Mouse (Mus musculus) kidney, adult 9 months (tissue): Measurements from ENCODE around the gene Perm1.

Experiments
- DNase-seq: peaks from one replicate; pipeline ENCODE4 v3.0.0; 2022

Gene Perm1

DNA sequence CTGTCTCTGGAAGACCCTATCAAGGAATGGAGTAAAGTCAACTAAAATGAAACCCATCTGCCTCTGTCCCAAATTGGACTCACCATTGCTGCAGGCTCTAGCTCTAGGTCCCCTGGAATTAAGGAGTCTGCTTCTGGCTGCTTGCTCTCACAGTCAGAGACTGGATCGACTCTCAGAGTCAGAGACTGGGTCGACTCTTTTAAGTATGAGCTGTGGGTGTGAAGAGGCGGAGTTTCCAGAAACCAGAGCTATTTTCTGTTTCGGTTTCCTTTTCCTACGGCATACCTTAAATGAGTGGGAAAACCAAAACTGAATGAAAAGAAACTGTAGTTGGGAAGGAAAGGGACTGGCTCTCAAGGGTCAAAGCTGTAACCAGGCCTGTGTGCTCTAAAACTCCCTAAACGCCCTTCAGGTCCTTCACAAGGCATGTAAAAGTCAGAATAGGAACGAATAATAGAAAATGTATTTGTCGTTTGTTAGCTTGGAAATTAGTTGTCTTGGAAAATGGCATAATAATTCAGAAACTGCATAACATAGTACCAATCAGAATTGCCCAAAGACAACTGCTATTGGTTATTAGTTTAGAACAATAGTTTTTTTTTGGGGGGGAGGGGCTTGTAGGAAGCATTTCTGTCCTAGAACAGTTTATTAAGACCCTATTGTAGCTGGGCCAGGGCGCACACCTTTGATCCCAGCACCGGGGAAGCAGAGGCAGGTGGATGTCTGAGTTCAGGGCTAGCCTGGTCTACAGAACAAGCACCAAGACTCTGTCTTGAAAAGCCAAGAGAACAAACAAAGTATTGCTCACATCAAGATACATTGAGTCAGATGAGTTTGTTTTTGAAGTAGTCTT lies 14.8 kb upstream of the Perm1 start, which contains the start of gene Isg15:
Isg15 (minus strand) TSS at position 196 of the 853 bp plus-strand sequence.
- DNase-seq: peak; percentile 54

DNA sequence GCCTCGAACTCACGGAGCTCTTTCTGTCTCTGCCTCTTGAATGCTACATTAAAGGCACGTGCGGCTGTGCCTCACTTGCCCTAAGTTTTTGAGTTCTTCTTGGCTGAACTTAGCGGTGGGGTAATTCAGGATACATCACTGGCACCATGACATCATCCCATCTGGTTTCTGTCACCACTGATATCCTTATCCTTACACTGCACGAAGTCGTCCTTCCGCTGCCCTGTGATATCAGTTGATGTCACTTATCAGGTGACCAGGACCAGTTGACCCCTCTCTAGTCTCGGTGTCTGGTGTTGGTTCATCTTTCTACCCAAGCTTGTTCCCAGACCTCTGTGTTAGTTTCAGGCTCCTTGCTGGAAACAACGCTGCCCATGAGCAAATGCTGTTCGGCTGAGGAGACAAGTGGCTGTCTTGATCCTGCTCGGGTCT lies 13.2 kb upstream of the Perm1 start:
- DNase-seq: no peak

DNA sequence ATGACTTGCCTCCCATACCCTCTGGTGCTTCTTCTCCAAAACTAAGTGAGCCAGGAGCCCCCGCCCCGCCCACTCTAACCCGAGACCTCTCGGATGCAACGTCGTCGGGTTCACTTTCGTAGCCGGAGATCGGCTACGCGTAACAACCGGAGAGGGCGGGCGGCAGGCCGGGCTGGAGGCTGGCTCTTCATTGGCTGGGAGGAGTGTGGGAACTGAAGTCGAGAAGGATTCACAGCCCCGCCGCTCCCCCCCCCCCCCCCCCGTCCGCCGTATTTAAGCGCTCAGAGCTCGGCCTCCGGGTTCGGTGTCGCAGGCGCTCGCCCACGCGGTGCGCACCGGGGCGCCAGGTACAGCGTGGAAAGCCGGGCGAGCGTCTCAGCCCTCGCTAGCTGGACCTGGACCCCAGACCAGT lies 12.7 kb upstream of the Perm1 start, which contains the start of gene AW011738:
AW011738 (plus strand) TSS at position 304 of the 412 bp plus-strand sequence.
- peak; percentile 56 for DNase-seq

DNA sequence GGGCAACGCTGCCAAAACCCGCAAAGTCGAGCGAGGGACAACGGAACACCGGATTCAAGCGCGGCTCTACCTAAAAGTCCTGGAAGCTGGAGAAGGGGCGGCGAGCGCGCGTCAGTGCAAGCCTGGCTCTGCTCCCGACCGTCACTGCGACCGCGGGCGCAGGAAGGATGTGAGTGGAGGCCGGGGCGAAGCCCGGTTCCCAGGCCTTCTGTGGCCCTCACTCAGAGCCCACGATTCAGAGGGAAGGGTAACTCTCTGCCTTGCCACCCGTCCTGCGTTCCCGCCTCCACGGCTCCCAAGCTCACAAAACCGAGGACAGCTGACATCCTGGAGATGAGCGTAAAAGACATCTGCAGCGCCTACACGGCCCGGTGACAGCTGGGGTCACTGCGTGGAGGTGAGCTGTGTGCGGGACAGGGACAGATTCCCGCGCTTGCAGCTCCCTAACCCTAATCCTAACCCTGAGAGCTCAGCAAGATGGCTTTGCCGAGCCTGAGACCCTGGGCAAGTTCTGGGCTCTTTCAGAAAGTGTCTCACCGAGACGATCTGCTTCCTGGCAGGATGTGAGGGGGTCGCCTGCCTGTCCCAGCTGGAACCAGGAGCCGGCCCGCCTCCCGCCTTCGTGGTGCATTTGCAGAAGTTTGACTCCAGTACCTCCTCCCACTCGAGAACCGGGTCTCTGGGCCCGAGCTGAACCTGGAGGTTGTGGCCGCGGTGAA lies 12.1 kb upstream of the Perm1 start:
- DNase-seq: no peak

DNA sequence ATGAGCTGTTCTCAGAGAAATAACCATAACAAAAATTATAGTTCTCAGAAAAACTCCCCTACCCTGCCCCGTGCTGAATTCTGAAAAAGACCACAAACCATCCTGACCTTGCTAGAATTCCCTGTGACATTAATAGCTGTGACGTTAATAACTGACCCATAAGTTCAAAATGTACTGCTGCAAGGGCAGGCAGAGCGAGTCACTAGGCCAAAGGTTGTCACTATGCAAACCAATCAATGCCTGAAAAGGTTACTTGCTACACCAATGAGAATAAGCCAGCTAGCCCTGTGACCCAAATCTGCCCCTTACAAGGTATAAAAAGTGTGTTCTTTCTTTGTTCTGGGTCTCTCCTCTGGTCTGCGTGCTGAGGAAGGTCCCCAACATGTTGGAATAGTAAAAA lies 6.8 kb upstream of the Perm1 start:
- no peak for DNase-seq

DNA sequence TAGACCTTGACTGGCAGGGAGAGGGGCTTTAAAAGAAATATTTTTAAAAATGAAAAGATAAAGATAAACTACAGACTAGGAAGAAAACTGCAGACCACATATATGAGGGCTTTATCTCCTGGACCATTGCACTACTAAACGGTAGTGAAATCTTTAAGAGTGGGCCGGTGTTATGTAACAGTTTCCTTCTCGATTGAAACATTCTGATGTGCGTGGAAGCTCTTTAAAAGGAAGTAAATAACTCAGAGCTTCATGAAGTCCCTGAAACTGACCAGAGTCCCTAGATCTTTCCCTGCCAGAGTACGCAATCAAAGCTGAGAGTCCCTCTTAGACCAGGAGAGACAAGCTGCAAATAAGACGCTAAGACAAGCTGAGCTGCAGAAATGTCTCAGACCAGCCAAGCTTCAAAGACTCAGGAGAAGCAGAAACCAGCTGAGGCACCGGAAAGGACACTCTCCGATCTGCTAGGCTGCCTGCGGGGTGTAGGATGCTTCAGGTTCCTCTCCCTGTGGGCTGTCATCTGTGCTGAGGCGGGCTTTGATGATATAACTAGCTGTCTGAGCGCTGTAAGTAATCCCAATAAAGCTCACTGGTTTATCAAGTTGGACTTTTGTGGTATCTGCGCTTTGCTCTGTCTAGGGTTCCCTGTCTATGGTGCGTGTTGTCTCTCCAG lies 5.6 kb upstream of the Perm1 start:
- DNase-seq: no peak

DNA sequence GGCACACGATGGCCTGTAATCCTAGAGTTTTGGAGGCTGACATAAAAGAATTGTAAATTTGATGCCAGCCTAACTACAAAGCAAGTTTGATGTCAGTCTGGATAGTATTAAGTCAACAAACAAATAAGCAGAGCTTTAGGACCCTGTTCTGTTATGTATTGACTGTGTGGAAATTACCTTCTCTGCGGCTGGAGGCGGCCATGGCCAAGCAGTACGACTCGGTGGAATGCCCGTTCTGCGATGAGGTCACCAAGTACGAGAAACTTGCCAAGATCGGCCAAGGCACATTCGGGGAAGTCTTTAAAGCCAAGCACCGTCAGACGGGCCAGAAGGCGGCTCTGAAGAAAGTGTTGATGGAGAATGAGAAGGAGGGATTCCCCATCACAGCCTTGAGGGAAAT lies 2.5 kb upstream of the Perm1 start:
- no peak for DNase-seq

DNA sequence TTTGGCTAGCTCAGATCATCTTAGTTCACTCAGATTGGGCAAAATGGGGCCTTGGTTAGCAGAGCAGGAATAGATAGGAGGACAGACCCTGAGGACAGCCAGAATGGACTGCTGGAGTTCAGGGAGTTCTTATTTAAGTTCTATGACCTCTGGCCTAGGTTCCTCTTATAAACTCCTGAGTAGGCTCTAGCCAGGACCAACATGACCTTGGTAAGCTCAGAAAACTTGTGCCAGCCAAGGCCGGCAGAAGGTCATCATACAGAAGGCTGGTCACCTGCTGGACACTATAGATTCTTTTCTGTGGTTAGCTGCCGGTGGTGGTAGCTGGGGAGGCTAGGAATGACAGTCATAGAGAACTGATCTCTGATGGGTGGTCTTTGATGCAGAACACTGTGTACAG lies 528 bp downstream of the Perm1 start:
- no peak for DNase-seq

DNA sequence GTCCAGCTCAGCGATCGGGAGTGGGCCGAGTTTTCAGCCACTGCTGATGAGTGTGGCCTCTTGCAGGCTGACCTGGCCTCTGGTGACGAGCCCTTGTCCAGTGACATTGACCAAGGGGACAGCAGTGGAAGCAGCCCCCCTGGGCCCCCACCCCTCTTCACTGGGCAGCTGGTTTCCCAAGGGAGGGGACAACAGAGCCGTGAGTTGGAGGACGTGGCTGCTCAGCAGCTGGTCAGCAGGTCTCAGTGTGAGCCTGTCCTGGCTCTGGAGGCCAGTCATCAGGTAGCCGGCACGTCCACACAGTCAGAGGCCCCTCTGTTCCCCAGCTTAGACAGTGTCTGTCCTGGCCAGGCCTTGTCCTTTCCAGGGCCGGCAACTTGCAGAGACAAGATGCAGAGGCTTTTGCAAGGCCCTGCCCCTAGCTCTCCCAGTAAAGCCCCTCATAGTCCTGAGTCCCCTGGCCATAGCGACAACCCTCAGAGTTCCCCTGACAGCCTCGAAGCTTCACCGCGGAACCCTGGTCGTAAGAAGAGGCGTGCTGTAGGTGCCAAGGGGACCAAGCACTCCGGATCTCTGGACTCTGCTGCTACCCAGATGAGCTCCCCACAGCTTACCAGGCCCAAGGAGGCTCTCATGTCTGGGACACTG lies 1.5 kb downstream of the Perm1 start:
- DNase-seq: no peak

DNA sequence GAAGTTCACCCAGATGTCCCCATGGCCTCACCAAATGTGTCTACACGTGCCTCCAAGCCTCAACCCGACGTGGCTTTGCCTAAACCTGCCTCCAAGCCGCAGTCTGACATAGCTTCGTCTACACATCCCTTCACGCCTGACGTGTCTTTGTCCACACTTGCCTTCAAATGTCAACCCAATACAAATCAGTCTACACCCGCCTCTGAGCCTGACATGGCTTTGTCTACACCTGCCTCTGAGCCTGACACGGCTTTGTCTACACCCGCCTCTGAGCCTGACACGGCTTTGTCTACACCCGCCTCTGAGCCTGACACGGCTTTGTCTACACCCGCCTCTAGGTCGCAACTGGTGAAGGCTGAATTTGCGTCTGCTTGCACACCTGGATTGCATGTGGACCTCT lies 2.2 kb downstream of the Perm1 start:
- no peak for DNase-seq

DNA sequence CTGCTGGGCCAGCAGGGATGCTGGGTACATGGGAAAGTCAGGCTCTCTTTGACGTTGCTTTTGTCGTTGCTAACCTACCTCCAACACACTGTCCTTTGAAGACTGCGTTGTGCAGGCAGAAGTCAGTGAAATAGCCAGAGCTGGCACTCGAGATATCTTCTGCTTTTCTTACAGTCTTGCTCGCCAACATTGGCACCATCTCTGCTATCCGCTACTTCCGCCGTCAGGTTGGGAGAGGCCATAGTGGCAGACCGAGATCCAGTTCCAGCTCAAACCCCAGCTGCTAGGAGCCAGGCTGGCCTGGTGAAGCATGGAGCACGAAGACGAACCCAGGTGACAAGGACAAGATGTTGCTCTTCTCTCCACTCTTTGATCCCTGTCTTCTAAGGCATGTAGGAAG lies 4.3 kb downstream of the Perm1 start:
- DNase-seq: no peak

DNA sequence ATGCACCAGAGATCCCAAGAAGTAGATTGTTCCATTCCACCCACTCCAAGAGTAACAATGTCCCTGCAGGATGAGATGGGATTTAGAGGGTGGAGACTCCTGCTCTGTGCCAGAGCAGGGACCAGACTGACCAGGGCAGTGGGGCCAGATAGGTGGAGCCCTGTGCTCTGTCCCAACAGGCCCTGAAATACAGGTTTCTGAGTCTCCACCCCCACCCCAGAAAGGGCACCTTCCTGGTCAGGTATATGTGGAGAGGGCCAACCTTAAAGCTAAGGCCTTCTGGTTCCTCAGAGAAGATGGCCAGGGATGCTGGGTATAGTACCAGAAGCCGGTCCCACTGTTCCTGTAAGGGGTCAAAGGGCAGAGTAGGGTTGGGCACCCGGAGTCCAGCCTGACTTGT lies 8.6 kb downstream of the Perm1 start:
- no peak for DNase-seq

DNA sequence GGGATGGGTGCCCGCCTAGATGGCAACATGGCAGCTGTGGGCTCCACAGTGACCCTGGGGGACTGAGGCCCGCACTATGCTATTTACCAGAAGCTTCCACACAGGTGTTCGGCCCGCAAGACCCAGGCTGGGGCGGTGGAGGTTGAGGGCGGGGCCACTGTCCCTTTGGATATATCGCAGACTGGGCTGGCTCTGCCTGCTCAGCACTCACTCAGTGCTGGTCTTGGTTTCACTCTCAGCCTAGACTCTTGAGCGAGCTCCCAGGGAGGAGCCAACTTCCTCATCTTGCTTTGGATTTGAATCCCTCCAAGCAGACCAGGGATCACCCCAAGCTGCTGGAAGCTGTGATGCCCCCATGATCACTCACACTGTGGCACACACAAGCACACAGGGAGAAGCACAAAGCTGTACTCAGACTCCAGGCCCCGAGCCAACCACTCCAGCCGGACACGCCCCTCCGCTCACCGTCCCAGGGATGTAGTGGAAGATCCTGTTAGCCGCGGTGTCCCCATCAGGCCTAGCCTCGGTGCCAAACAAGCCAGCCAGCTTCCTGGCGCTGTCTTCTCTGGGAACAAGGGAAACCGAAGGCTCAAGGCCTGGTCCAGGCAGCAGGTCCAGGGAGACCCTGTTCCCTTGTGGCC lies 12.2 kb downstream of the Perm1 start:
- DNase-seq: no peak

DNA sequence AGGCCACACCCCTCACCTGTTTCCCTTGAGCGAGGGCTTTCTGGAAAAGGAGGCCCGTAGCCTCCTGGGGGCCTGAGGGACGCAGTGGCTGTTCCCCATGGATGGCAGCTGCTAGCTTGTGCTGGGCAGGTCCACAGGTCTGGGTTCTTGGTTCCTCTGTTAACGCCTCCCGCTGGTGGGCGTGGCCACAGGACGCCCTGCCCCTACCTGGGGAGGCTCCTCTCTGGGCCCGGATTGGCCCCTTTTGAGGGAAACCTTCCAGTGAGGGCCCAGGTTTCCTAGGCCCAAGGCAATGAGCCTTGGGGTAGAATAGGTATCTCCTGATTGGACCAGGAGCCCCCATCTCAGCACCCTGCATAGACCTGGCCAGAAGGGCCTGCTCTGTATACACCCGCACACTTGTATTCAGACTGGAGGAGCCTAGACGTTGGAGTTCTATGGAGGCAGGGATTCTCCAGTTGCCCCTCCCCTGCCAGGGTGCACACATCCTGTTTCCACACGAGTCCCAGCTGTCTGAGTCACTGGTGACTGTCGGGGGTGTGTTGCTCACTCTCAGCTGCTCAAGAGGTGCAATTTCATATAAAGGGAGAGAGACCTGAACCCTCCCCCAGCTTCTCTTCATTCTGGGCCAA lies 12.8 kb downstream of the Perm1 start:
- peak; percentile 25 for DNase-seq

DNA sequence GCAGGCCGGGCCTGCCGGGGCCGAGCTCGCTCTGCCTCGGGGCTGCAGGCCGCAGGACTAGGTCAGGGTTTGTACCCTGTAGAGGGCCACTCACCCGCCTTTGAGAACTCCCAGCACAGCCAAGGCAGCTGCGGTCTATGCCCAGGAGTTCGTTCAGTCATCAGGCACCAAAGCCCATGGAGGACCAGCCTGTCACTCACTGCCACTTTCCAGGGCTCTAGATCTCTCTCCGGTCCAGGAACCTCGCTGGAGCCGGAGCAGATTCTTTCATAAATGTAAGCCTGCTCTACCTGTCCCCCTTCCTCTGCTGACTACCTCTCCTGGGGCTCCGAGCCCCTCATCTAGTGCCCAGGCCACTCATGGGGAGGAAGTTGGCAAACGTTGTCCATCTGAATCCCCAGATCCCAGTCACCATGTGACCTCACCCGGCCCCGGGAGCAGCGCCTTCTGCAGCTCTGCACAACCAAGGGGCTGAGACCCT lies 18.4 kb downstream of the Perm1 start:
- DNase-seq: no peak

DNA sequence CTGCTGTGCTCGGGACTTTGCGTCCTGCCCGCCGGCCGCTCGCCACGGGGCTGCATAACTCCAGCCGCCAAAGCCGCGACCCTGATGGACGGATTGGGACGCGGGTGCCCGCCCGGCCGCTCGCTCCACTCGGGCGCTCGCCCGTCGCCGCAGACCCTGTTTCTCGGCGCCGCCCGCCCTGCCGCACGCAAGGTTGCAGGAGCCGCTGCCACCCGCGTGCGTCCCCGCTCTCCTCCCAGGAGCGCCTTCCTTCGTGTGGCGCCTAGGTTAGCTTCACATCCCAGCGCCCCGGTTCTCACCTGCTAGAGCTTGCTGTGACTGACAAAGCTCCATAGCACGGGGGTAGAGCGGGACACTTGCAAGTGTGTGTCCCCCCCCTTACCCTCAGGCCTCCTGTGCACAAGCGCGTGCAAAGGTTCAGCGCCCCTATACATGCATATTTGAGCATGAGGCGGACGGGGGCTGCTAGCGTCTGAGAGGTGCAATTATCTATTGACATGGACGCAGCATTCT lies 19.1 kb downstream of the Perm1 start, which contains the start of gene Plekhn1:
Plekhn1 (minus strand) TSS at position 157 of the 513 bp plus-strand sequence.
- DNase-seq: peak; percentile 67

DNA sequence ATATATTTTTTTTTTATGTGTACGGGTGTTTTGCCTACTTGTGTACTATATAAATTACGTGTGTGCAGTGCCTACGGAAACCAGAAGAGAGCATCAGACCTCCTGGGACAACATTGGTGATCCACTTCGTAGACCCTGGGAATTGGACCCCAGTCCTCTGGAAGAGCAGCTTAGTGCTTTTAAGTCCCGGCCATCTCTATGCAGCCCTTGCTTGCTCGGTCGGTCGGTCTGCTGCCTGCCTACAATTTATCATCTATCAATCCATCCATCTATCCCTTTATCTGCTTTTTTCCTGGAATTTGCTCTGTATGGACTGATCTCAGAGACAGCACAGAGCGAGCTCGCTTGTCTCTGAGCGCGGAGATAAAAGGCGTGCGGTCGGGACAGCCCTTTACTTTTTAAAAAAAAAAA lies 19.7 kb downstream of the Perm1 start:
- DNase-seq: peak; percentile 19

DNA sequence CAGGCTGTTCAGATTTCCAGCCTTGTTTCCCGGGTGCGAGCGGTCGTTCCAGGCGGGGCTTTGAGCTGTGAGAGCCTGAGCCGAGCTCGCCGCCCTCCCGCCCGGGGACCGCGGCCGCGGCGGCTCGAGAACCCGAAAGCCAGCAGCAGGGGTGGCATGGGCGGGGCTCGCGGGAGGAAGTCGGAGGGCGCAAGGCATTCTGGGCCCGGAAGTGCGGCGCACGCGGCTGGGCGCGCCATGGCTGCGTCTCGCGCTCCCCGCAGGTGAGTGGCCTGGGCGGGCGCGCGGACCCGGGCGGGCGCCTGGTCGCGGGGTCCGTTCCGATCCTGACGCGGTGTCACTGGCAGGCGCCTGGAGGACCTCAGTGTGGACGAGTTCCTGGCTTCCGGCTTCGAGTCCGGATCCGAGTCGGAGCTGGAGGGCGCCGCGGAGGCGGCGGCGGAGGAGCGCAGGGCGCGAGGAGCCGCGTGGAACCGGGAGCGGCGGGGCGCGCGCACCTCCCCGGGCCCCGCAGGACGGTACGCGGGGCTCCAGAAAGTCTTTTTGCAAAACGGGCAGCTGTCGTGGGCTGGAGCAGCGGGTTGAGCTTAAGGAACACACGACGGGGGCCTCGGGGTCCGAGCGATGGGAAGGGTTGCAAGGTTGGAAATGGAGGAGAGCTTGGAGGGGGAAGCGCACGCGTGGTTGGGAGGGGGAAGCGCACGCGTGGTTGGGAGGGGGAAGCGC lies 20.3 kb downstream of the Perm1 start, which contains the start of gene Noc2l:
Noc2l (plus strand) TSS at position 203 of the 726 bp plus-strand sequence.
- peak; percentile 88 for DNase-seq

DNA sequence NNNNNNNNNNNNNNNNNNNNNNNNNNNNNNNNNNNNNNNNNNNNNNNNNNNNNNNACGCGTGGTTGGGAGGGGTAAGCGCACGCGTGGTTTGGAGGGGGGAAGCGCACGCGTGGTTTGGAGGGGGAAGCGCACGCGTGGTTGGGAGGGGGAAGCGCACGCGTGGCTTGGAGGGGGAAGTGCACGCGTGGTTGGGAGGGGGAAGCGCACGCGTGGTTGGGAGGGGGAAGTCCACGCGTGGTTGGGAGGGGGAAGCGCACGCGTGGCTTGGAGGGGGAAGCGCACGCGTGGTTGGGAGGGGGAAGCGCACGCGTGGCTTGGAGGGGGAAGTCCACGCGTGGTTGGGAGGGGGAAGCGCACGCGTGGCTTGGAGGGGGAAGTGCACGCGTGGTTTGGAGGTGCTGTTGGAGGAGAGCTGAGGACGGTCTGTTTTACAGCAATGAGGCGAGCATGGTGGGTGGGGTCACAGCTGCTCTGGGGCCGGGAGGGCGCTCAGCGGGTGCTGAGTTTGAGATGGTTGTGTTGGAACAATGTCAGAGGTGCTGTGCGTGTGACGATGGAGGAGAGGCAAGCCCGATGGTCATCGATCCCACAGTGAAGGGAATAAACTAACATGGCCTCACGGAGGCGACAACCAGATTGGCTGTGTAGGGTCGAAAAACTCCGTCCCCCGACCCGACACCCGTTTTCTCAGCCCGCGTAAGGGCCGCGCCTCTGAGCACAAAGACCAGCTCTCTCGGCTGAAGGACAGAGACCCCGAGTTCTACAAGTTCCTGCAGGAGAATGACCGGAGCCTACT lies 21.2 kb downstream of the Perm1 start:
- DNase-seq: no peak

DNA sequence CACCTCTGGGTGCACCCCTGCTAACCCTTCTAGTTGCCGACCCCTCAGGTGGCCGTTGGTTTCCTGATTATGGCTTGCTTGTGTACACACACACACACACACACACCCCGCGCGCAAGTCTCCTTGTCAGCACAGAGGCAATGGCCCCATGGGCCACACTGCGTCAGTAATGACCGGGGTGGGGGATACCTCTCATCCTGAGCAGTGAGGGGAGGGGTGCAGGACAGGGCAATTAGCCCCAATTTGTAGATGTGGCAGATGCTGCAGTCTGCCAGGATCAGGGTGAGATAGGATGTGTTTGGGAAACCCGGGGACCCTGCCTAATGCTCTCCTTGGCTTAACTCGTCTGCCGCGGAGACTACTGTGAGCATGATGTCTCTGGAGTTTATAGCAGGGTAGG lies 33.9 kb downstream of the Perm1 start:
- no peak for DNase-seq
